Mouse (Mus musculus): ENCODE data around the gene Scd2.

The Scd2 gene

GRCm38 (mm10) chr19:44335876-44336662, 42.6 kb downstream of the Scd2 start:
- in situ Hi-C loops (cut with MboI, MseI) = loop anchor here (25.0 kb wide), 1 partner anchor 1101 kb away; no protein-coding TSS in a partner anchor

- in situ Hi-C loops (cut with MboI, MseI) = loop anchor here (25.0 kb wide), 1 partner anchor 1088 kb away; no protein-coding TSS in a partner anchor
Measured at GRCm38 (mm10) chr19:44349689-44350088, 56.2 kb downstream of the Scd2 start.

GRCm38 (mm10) chr19:44351756-44352155, 58.3 kb downstream of the Scd2 start:
- in situ Hi-C loops (cut with MboI, MseI) = no loop called here
